Mouse (Mus musculus) cerebellum, postnatal 36 days (tissue): ENCODE data around the gene Pdpn.
A peak's percentile ranks its signal among the peaks of the same experiment; 100 is the strongest.
"Not testable (repeated sequence)": the region's sequence is repeated elsewhere in the genome, so short reads cannot be mapped to it uniquely, and the experiment has no call there.

Source experiments
- DNase-seq, 2 experiments: peaks; one replicate each; pipeline ENCODE4 v3.0.0; 2021 to 2022; ENCODE audit warnings: mixed read lengths in 2 of 2

The Pdpn gene

DNA sequence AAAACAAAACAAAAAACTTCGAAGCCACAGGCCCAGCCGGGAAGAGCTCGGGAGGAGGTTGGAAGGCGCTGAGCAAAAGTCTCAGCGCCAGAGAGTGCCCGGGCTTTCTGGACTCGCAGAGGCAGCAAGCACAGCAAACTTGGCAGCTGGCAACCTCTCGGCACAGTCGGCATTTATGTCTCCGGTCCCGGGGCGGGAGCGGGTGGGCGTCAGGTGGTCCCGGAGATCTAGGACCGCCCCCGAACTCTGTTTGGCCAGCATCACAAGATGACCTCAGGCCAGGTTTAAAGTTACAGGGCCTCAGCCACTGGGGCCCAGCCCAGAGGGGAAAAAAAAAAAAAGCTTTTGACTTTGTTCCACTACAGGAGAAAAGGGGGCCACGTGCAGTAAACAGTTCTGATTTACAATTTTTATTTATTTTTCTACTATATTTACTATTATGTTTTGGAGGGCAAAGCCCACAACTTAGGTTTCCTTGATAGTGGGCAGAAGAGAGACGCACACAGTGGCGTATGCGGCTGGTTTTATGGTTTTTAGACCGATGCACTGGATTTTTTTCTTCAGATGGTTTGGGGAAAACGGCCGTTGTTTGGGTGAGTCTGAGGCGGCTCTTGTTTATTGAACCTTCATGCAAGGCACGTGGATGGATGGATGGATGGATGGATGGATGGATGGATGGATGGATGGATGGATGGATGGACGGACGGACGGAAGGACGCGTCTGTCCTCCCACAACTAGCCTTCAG lies at the start of gene Pdpn:
TSS of gene Pdpn (minus strand) at position 240 of the 746 bp plus-strand sequence.
- peak in 1 of 2 experiments; percentile 19 for DNase-seq

DNA sequence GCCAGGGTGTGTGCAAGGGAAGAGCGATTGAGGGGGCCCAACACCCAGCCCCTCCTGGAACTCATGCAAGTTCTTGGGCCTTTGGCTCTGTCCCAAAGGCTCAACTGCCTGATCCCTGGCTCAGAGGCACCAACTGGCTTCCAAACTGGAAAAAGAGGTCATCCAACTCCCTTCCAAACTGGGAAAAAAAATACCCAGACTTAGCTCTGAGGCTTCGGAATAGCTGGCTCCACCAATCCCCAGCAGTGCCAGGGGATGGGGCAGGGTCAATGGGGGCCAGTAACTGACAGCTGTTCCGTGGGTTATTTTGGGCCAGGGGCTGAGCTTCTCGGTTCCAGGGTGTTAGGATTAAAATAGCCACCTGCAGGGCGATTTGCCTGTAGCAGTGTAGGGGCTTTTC lies 49.3 kb upstream of the Pdpn start:
- peak in 1 of 2 experiments; percentile 16 for DNase-seq

DNA sequence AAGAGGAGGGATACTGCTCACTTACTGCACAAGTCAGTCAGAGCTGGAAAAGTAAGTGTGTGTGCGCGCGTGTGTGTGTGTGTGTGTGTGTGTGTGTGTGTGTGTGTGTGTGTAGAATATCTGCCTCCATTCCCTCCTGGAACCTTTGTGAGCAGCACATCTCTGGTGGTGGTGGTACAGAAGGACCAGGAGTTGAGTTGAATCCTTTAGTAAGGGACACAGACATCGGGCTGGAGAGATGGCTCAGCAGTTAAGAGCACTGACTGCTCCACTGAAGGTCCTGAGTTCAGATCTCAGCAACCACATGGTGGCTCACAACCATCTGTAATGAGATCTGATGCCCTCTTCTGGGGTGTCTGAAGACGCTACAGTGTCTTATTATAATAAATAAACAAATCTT lies 46.1 kb upstream of the Pdpn start:
- DNase-seq, result not testable (repeated sequence)

DNA sequence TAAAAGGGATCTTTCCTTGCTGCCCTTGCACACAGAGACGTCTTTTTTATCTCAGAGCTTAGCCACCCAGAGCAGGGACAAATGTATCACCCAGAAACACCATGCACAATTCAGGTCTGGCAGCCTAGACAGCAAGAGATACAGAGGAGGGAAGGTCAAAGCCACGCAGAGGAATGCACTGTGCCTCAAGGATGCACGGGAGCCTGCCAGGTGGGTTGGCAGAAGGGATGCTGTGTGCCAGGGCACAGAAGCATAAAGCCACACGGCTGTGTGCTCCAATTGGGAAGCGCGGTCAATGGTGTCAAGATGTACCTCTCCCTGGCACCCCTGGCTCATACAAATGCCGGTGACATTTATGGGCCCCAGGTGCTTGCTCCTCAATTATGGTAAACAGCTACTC lies 42.1 kb upstream of the Pdpn start:
- DNase-seq, result peak; percentile 27 to 38

DNA sequence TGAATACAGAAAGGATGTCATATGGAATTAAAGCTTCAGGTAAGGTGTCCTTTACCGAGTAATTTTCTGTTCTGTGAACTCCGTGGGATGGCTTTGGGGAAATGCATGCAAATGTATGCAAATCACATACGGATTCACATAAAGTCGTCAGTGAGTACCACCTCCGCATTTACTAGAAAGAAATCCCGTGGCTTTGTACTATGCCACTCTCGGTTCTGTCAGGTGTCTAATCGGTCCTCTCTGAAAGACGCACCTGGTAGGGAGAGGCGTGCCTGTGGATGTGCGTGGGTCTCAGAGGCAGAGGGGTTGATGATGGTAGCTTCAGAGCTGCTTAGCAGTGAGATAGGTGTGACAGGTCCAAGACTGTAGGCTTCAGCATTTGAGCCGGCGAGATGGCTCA lies 40.4 kb upstream of the Pdpn start:
- DNase-seq, result no peak

DNA sequence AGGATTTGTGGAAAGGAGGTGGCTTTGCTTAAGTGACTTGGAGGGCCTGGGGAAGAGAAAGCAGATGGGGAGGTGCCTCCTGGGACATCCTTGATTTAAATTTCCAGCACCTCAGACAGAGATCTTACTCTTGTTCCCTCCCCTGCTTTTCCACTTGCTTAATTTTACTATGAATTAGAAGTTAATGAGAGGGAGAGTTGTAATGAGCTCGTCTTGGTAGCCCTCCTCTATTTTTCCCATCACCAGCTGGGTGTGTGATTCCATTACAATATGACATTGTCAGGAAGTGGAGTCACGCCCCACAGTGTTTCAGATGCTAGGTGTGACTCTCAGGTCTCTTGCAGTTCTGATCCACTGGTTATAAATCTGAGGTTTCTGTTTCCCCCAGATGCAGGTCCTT lies 36.7 kb upstream of the Pdpn start:
- no peak for DNase-seq

DNA sequence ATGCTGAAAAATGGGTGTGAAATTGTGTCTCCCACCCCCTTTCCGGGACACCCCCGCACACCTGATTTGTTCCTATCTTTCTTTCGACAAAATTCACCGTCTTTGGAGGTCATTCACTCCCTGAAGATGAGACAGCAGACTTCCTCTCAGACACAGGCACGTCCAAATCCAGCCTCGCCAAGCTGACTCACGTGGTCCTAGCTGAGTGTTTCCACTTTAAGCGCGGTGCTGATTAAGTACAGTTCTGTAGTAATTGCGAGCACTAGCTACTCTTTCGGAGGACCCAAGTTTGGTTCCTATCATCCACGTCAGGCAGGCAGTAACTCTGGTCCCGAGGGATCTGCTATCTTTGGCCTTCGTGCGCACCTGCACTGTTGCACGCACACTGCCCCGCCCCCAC lies 35.6 kb upstream of the Pdpn start:
- no peak for DNase-seq

DNA sequence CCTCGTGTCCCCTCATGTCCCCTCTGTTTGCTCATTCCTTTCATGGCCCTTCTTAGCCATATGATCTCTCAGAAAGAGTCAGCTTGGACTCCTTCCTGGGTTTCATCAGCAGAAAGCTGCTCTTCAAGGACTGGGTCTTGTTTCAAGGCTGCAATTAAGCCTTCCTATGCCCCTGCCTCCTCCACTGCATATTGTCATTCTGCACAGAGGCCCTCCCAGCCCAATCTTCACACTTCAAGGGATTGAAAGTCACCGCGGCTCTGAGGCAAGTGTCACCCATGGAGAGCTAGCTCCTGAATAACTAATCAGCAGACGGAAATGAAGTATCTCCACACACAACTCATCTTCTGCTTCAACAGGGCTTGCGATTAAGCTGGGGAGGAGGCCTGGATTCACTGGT lies 34.8 kb upstream of the Pdpn start:
- no peak for DNase-seq

DNA sequence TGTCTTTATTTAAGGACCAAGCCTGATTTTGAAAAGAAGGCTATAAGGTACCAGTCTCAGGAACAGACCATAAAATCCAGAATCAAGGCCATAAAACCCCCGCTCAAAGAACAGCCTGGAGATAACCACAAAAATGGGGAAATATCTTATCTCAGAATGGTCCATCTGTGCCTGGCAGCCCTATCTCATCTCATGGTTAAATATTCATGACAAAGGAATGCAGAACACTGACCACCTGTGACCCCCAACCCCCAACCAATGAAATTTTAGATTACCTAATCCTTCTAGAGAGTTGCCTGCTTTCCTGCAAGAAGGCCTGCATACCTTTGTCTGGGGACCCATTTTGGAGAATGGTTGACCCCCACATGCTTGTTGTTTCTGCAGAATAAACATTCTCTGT lies 32.4 kb upstream of the Pdpn start:
- DNase-seq, result no peak

DNA sequence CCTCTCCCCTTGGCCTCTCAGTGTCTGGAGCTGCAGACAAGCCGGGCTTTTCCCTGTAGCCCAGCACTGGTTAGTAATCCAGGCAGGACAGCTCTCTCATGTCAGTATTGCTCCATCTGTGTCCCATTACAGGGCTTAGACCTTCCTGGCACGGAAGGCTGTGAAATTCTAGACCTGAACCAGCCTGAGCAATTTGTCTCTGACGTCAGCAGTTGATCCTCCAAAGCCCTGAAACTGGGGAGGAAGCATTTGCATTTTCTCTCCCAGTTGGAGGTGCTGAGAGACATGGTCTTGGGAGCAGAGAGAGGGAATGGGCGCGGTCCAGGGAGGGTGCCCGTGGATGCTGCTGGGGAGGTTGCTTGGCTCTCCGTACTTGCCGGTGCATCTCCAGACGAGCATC lies 31.2 kb upstream of the Pdpn start:
- no peak for DNase-seq

DNA sequence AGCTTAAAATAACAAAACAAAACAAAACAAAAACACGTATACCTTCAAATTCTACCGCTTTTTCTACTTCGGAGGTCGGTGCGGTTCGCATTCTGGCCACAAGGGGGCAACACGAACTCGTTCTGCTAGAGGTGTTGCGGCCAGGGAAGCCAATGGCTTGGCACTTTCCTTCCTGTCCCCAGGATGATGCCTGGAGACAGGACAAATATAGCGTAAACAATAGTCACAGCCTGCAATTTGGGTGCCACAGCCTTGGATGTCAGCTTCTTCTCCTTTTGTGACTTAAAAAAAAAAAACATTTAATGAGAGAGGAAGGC lies 26.2 kb upstream of the Pdpn start:
- DNase-seq, result peak; percentile 86 to 90

DNA sequence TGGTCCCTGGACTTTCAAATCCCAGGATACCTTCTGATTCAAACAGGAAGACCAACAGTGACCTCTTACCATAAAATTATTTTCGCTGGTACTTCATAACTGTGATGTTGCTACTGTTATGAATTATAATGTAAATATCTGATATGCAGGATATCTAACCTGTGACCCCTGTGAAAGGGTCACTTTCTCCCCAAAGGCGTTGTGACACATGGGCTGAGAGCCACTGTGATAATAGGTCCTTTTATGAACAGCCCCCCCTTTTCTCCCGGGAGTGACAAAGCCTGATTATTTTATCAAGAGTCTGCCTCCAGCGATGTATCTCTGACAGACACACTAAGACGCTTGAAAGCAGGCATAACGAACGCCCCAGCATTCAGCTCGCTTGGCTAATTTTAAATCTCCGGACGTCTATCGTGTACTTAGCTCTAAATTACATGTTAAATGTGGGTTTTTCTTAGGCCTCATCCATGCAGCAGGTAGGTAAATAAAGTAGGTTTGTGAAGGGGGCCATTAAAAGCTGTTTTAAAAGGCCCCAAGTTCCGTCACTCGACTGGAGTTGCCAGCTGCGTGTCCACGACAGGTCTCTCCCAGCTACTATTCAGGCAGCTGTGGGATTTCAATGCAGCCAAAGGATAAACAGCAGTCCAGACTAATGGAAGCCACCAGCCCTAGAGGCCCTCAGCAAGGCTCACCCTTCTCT lies 25.7 kb upstream of the Pdpn start:
- no peak for DNase-seq

DNA sequence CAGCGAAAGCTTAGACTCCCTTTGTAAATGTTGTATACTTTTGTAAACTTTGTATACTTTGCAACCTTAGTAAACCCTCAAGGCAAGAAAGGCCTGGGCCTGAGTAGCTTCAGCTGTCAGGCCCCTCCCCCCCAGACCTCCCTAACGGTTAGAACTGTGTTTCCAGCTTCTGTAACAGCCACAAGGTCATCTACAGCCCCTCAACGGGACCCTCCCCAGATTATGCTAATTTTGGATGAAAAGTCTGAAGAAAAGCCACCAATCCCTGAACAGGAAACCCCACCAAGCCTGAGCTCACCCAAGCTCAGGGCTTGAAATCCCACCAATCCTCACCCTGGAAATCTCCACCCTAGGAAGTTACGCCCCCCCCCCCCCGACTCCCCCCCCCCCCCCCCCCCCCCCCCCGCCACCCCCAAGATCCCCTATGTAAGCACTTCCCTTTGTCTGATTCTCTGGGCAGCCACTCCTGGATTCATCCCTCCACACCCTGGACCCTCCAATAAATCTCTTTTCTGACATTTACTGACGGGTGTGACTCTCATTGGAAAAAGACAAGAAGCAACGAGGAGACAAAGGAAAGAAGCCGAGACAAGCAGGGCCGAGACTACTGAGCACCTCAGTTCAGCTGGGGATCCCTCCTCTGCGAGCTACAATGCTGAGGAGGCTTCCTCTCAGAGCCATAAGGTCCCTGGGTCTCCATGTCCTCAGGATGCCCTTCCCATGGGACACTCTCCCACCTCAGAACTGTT lies 25.0 kb upstream of the Pdpn start:
- no peak for DNase-seq

DNA sequence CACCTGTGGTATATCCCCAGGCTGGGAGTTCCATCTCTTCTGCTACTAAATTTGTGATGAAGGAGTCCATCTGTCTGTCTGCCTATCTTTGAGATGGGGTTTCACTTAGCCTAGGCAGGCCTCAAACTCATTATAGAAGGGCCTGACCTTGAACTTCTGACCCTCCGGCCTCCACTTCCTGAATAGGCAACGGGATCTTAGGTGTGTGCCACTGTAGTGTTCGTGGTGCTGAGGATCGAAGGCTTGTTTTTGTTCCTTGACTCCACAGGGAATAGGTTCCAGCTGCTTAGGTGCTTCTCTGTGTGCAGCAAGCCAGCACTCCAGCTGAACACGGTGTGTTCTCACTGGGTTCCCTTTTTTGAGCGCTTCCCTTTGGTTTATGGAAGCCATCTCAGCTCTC lies 13.9 kb upstream of the Pdpn start:
- no peak for DNase-seq

DNA sequence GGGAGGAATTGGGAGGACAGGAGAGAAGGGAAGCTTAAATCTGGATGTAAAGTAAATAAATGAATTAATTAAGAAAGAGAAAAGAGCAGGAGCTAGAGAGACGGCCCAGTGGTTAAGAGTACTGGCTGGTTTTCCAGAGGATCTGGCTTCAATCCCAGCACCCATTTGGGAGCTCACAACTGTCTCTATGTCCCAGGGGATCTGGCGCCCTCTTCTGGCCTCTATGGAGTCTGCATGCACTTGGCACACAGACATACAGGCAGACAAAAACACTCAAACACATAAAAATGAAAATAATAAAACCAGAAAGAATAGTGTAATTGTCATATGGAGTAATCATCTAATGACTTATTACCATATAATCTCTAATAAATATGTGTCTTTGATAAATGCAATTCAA lies 12.0 kb upstream of the Pdpn start:
- no peak for DNase-seq

DNA sequence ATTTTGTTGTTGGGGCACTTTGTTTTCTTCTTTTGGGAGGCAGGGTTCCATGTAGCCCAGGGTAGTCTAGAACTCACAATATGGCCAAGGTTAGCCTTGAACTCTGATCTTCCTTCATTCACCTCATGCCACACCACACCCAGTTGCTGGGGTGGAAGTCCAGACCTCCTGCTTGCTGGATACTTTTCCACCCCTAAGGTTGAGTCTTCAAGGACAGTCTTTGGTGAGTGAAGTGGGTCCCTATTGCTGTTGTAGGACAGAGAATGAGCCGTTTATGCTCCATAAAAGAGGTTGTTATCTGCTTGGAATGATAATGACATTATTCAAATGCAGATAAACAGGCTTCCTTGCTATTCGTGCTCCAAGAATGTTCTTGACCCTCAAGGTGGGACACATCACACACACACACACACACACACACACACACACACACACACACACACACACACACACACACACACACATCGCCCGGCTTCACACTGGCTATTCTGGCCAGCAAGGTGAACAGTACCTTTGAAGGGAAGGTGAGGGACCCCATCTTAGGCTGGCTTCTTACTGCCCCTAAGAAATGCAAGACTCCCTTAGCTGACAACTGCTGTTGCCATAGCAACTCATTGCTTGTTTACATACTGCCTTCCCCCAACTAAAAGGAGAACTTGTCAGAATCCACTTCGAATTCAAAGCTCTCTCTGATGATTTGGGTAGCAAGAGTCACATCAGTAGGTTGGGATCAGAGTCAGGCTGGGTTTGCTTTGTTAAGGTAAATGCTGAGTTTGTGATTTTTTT lies 6.8 kb upstream of the Pdpn start:
- no peak for DNase-seq

DNA sequence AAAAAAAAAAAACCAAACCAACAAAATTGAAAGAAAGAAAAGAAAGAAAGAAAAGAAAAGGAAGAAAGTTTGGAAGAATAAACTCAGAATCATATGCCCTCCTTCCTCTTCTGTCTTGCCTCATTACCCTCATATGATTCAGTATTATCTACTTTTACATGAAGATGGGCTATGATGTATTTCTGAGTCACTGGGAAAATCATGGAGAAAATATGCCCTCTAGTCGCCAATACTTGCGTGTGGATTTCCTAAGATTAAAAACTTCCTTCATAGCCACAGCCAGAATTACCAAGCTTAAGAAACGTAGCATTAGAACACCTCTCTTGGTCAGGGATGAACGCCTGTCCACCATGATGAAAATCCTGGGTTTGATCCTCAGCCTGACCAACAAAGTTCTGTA lies 5.7 kb upstream of the Pdpn start:
- DNase-seq, result no peak

DNA sequence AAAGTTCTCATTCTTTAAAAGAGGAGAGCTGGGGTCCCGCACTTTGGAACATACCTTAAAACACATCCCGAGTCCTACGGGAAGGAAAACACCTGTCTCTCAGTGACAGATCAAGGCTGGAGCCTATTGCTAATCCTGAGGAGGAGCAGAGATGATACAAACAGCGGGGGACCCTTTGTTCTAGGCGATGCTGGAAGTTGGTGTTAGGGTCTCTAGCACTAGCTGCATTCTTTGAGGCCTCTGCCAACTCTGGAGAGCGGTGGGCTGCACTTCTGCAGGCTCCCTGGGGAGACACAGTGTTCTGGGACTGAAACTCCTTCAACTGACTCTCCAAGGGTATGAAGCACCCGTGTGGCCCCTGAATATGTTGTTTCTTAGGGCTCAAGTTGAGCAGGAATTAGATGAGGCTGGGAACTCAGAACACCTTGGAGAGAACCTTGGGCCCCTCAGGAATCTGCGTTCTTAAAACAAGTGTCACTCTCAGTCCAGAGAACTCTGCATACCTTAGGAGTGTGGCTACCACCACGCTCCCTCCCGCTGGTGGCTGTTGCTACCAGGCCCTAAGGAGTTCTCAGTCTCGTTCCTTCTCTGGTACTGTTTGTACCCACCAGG lies 3.0 kb upstream of the Pdpn start:
- no peak for DNase-seq

DNA sequence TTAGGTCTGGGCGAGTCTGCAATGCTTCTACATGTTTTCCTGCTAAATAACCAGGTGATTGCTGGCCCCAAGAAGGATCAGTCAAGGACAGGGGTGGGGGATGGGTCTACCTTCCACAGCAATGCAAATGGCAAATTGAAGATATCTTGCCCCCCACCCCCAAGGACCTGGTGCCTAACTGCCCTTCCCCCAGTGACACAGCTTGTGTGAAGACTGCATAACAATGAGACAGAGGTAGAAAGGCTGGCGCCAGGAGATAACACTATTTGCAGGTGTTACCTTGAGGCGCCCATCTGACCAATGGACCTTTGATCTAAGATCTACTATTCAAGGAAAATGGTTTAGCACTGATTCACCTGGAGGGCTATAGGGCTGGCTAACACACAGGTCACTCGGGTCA lies 2.5 kb upstream of the Pdpn start:
- DNase-seq, result no peak

DNA sequence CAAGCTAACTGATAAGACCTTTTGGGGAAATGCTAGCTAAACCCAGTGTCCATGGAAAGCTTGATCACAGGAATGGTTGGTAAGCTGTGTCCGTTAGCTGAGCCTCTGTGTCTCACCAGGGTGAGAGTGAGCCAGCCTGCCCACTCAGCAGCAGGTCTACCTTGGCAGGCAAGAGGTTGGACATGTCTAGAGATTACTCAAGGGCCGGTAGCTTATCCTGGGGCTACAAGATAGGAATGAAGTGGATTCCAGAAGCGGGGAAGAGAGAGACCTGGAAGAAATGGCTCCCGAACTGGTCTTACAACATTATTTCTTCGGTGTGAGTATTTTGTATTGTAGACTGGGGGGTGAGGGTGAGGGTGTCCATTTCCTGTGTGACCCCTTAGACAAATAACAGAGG lies 1.7 kb upstream of the Pdpn start:
- DNase-seq, result no peak

DNA sequence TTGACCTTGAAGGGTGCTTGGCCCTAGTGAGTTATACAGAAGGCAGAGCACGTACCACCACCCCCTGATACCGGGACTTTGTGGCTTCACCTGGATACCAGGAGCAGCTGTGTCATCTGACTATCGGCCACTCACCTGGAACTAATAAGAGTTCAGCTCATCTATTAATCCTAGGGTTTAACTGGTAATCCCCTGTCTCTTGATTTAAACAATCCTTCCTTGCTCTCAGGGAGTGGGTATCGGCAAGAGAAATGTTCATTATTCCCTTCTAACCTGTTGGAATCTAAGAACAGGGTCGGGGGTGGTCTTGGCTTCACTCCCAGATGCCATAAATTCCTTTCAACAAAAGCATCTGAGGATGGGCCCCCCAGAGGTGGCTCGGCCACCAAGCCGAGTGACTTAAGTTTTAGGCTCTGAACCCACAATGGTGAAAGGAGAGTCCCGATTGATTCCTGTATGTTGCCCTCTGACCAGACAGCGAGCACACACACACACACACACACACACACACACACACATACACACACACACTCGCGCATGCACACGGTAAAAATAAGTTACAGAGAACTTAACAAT lies 837 bp upstream of the Pdpn start:
- no peak for DNase-seq
